Mouse (Mus musculus) limb, embryonic 14.5 days (tissue): ENCODE data around the gene Rsbn1. TPM values are rescaled to one million over a fixed set of nuclear protein-coding genes. Genes with fewer than 3 reads are reported as not detected.
A peak's percentile ranks its signal among the peaks of the same experiment; 100 is the strongest.

Experiments used
- ATAC-seq: fragments of 200-750 bp; cut with Nextera tagmentation; 2 replicates; pipeline ENCODE4 v1.8.0; 2017; ENCODE audit warnings: low read depth, moderate number of reproducible peaks, moderate TSS enrichment; ENCODE audit not compliant: low FRiP score
- DNase-seq: peaks from one replicate; pipeline ENCODE4 v3.0.0-alpha.2; 2015; ENCODE audit warnings: low spot score
- H3K27ac ChIP-seq: fragments of 300-500 bp; sonication (generic); replicated peaks from 2 replicates; pipeline ENCODE4 v1.5.1; 2014; ENCODE audit warnings: low read depth, mild to moderate bottlenecking, low read length, moderate library complexity, mixed read lengths
- H3K27me3 ChIP-seq: fragments of 300-500 bp; sonication (generic); 2 replicates; pipeline ENCODE4 v1.6.1; 2014; ENCODE audit warnings: low read length, mixed read lengths; ENCODE audit not compliant: control insufficient read depth, insufficient read depth
- H3K36me3 ChIP-seq: fragments of 300-500 bp; sonication (generic); 2 replicates; pipeline ENCODE4 v1.6.1; 2014; ENCODE audit warnings: mild to moderate bottlenecking, low read length, moderate library complexity, mixed read lengths; ENCODE audit not compliant: control insufficient read depth, insufficient read depth
- H3K4me1 ChIP-seq: fragments of 300-500 bp; sonication (generic); 2 replicates; pipeline ENCODE4 v1.6.1; 2014; ENCODE audit warnings: antibody characterized with exemption, low read length, mixed read lengths; ENCODE audit not compliant: control insufficient read depth, insufficient read depth
- H3K4me2 ChIP-seq: fragments of 300-500 bp; sonication (generic); replicated peaks from 2 replicates; pipeline ENCODE4 v1.6.1; 2014; ENCODE audit warnings: low read depth, mild to moderate bottlenecking, low read length, moderate library complexity; ENCODE audit not compliant: severe bottlenecking
- H3K4me3 ChIP-seq: fragments of 300-500 bp; sonication (generic); replicated peaks from 2 replicates; pipeline ENCODE4 v1.5.1; 2014; ENCODE audit warnings: low read length
- H3K9ac ChIP-seq: fragments of 300-500 bp; sonication (generic); 2 replicates; pipeline ENCODE4 v1.6.1; 2014; ENCODE audit warnings: mild to moderate bottlenecking, low read depth, low read length, moderate library complexity; ENCODE audit not compliant: severe bottlenecking
- H3K9me3 ChIP-seq: fragments of 300-500 bp; sonication (generic); 2 replicates; pipeline ENCODE4 v1.6.1; 2016; ENCODE audit warnings: low read length; ENCODE audit not compliant: control insufficient read depth
- POLR2A ChIP-seq: fragments of 200-500 bp; IDR thresholded peaks from 2 replicates; pipeline ENCODE4 v1.8.0; 2012; ENCODE audit warnings: inconsistent platforms, mild to moderate bottlenecking, moderate library complexity, borderline replicate concordance; ENCODE audit not compliant: insufficient read depth, insufficient read length; ENCODE audit errors: extremely low read depth
- whole genome bisulfite sequencing: fragments of 180-500 bp; shearing (Covaris S2); extraction: QIAGEN DNeasy Blood & Tissue Kit; methylation state at CpG from one replicate; pipeline ENCODE4 v1.1.7; 2014; 5-methylcytosine and 5-hydroxymethylcytosine counted together
- polyA plus RNA-seq, 2 experiments: library from polyadenylated mRNA; depleted of rRNA in 1 of 2; stranded (reverse) in 1 of 2; unstranded in 1 of 2; fragments of >200 nt; fragmentation: Nextera tagmentation in 1 of 2; extraction: Ambion mirVana in 1 of 2; gene quantifications; 2 replicates each; pipeline versions ENCODE4 v1.2.1 to v1.2.3; 2012 to 2014

The Rsbn1 gene
- polyA plus RNA-seq (2012; rRNA removed): 11.0 and 11.4 TPM in 2 replicates
- 12.2 and 15.2 TPM in 2 replicates for polyA plus RNA-seq (2014; fragmentation: Nextera tagmentation; extraction: Ambion mirVana)

GRCm38 (mm10) chr3:103914010-103914669 is at the start of gene Rsbn1:
Gene Rsbn1 (plus strand): TSS chr3:103914120.
- under 1% methylated on average over 51 of the region's 55 CpGs for WGBS
- H3K4me3 ChIP-seq: peak within 1 kb of the TSS; percentile 97
- no peaks in the 10 kb centered on the region for H3K36me3 ChIP-seq
- peak within 1 kb of the TSS; percentile 94 for H3K27ac ChIP-seq
- DNase-seq (peak; percentile 99), ATAC-seq (peak; percentile 100)
- peak; percentile 87; the same call in 1 of the 2 replicates for TF ChIP-seq POLR2A
- H3K27me3 ChIP-seq: no peaks in the 10 kb centered on the region
- peak within 1 kb of the TSS; percentile 75 for H3K4me2 ChIP-seq
- H3K4me1 ChIP-seq: peaks cover 11% of the 10 kb centered on the region
- H3K9me3 ChIP-seq: no peaks in the 10 kb centered on the region
- peak within 1 kb of the TSS; percentile 93 for H3K9ac ChIP-seq

GRCm38 (mm10) chr3:103864200-103864599 is 49.7 kb upstream of the Rsbn1 start:
- no peak overlapping the region for H3K4me2 ChIP-seq
- DNase-seq (no peak), ATAC-seq (no peak)
- 0 out of 2 replicates have a peak, but pooled peaks cover 2% of the 10 kb centered on the region for H3K4me1 ChIP-seq
- no peaks in the 10 kb centered on the region for H3K27me3 ChIP-seq
- H3K4me3 ChIP-seq: no peak overlapping the region
- H3K27ac ChIP-seq: no peak overlapping the region
- TF ChIP-seq POLR2A: no peak
- H3K9me3 ChIP-seq: no peaks in the 10 kb centered on the region
- WGBS: 92% methylated on average over 6 of the region's 6 CpGs
- no peak overlapping the region for H3K9ac ChIP-seq
- no peaks in the 10 kb centered on the region for H3K36me3 ChIP-seq

GRCm38 (mm10) chr3:103867424-103867971 is 46.4 kb upstream of the Rsbn1 start:
- no peaks in the 10 kb centered on the region for H3K27me3 ChIP-seq
- H3K36me3 ChIP-seq: no peaks in the 10 kb centered on the region
- TF ChIP-seq POLR2A: no peak
- no peak overlapping the region for H3K4me2 ChIP-seq
- no peaks in the 10 kb centered on the region for H3K4me1 ChIP-seq
- no peak overlapping the region for H3K9ac ChIP-seq
- 89% methylated on average over 5 of the region's 5 CpGs for WGBS
- no peak for ATAC-seq
- no peak overlapping the region for H3K27ac ChIP-seq
- no peak overlapping the region for H3K4me3 ChIP-seq
- H3K9me3 ChIP-seq: no peaks in the 10 kb centered on the region
- no peak for DNase-seq

- H3K27ac ChIP-seq: no peak overlapping the region
- H3K27me3 ChIP-seq: no peaks in the 10 kb centered on the region
- H3K4me3 ChIP-seq: no peak overlapping the region
- no peaks in the 10 kb centered on the region for H3K9me3 ChIP-seq
- no peak for TF ChIP-seq POLR2A
- H3K36me3 ChIP-seq: no peaks in the 10 kb centered on the region
- ATAC-seq: no peak
- no peak overlapping the region for H3K4me2 ChIP-seq
- no peaks in the 10 kb centered on the region for H3K4me1 ChIP-seq
- DNase-seq: no peak
- H3K9ac ChIP-seq: no peak overlapping the region
- WGBS: 73% methylated on average over 4 of the region's 4 CpGs
Observed at GRCm38 (mm10) chr3:103868008-103868407, 45.9 kb upstream of the Rsbn1 start.

- no peak overlapping the region for H3K4me3 ChIP-seq
- DNase-seq (no peak), ATAC-seq (no peak)
- H3K4me1 ChIP-seq: no peaks in the 10 kb centered on the region
- no peaks in the 10 kb centered on the region for H3K27me3 ChIP-seq
- TF ChIP-seq POLR2A: no peak
- no peaks in the 10 kb centered on the region for H3K36me3 ChIP-seq
- H3K27ac ChIP-seq: no peak overlapping the region
- no peak overlapping the region for H3K4me2 ChIP-seq
- WGBS: 56% methylated on average over 3 of the region's 3 CpGs
- no peaks in the 10 kb centered on the region for H3K9me3 ChIP-seq
- no peak overlapping the region for H3K9ac ChIP-seq
Observed at GRCm38 (mm10) chr3:103872663-103873098, 41.2 kb upstream of the Rsbn1 start.
